Mouse (Mus musculus): ENCODE data around the gene Epb41l1.

GRCm38 (mm10) chr2:156482299-156482698 is 61.6 kb downstream of the Epb41l1 start:
- TF ChIP-seq GATA1 (IDR thresholded peaks at IDR 0.05; ENCODE audit: borderline replicate concordance, low read length) = no peak
- TF ChIP-seq FLI1 (IDR thresholded peaks at IDR 0.05; ENCODE audit: low read length) = no peak

Measured in megakaryocyte, embryonic 14.5 days (primary cell).